Mouse (Mus musculus) spleen, postnatal 10 days (tissue): ENCODE measurements around the gene Pkm.

Experiments
- DNase-seq, 2 experiments: peaks; one replicate each; pipeline ENCODE4 v3.0.0; 2021 to 2022; ENCODE audit warnings: low spot score in 2 of 2

Gene Pkm

GRCm38 (mm10) chr9:59655958-59656634 is at the start of gene Pkm:
Pkm (plus strand) TSS chr9:59656368.
- peak; percentile 79 to 91 for DNase-seq

- no peak for DNase-seq
Observed at GRCm38 (mm10) chr9:59610950-59611349, 45.2 kb upstream of the Pkm start.

GRCm38 (mm10) chr9:59615797-59616196 is 40.4 kb upstream of the Pkm start:
- no peak for DNase-seq

GRCm38 (mm10) chr9:59616622-59617306 is 39.4 kb upstream of the Pkm start, which contains the start of gene Parp6:
Parp6 (plus strand) TSS chr9:59617284.
- peak; percentile 96 to 100 for DNase-seq

GRCm38 (mm10) chr9:59617307-59617973 is 38.7 kb upstream of the Pkm start:
- no peak for DNase-seq

- no peak for DNase-seq
Observed at GRCm38 (mm10) chr9:59638372-59638771, 17.8 kb upstream of the Pkm start.

- DNase-seq, result no peak
Observed at GRCm38 (mm10) chr9:59639936-59640335, 16.2 kb upstream of the Pkm start.

- no peak for DNase-seq
Observed at GRCm38 (mm10) chr9:59641320-59641719, 14.8 kb upstream of the Pkm start.

- DNase-seq, result no peak
Observed at GRCm38 (mm10) chr9:59649911-59650310, 6.3 kb upstream of the Pkm start.

- no peak for DNase-seq
Observed at GRCm38 (mm10) chr9:59653371-59653770, 2.8 kb upstream of the Pkm start.

GRCm38 (mm10) chr9:59654450-59654983 is 1.7 kb upstream of the Pkm start:
- no peak for DNase-seq

GRCm38 (mm10) chr9:59656635-59657617 is 758 bp downstream of the Pkm start:
- DNase-seq, result peak; percentile 72 to 81

GRCm38 (mm10) chr9:59658146-59658545 is 2.0 kb downstream of the Pkm start:
- DNase-seq, result no peak

- peak; percentile 60 to 86 for DNase-seq
Observed at GRCm38 (mm10) chr9:59659036-59660026, 3.2 kb downstream of the Pkm start.

GRCm38 (mm10) chr9:59660421-59660820 is 4.3 kb downstream of the Pkm start:
- DNase-seq, result no peak

- no peak for DNase-seq
Observed at GRCm38 (mm10) chr9:59661298-59661975, 5.3 kb downstream of the Pkm start.

- DNase-seq, result no peak
Observed at GRCm38 (mm10) chr9:59663226-59663625, 7.1 kb downstream of the Pkm start.

GRCm38 (mm10) chr9:59663957-59664356 is 7.8 kb downstream of the Pkm start:
- DNase-seq, result no peak

GRCm38 (mm10) chr9:59664664-59665256 is 8.6 kb downstream of the Pkm start:
- DNase-seq, result no peak
